Mouse (Mus musculus): ENCODE data around the gene Olfr313.
"Not testable (repeated sequence)": the region's sequence is repeated elsewhere in the genome, so short reads cannot be mapped to it uniquely, and the experiment has no call there.

Olfr313 gene

DNA sequence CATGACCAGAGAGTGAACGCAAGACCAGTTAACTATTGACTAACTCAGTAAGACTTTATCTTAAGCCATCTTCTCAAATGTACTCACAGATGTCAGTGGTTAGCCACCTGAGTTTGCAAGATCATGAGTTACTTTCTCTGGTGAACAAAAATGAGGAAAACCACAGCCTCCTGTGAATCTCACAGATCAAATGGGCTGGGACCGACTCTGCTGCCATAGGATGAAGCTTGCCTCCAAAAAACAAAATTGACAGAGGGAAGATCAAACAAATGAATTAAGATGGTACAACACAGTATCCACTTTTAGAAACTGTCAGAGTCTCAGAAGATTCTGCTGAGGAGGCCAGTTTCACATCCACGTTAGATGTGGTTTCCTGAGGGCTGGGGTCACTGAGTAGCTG is 15.0 kb downstream of the Olfr313 start:
- H3K4me3 ChIP-seq (replicated peaks; ENCODE audit: low read length), result no peak overlapping the region
- no peaks in the 10 kb centered on the region for H3K9me3 ChIP-seq (ENCODE audit: low read length)
- no peaks in the 10 kb centered on the region for H3K36me3 ChIP-seq (ENCODE audit: insufficient read depth, low read length)
- H3K27me3 ChIP-seq (ENCODE audit: insufficient read depth, low read length), result no peaks in the 10 kb centered on the region
- H3K4me1 ChIP-seq (replicated peaks; ENCODE audit: low read depth, low read length), result no peaks in the 10 kb centered on the region
- TF ChIP-seq POU5F1 (IDR thresholded peaks at IDR 0.05; ENCODE audit: borderline replicate concordance, low read length), result no peak
- no peak for TF ChIP-seq CTCF (conservative IDR thresholded peaks at IDR 0.05; ENCODE audit: low read length)
- no peak for TF ChIP-seq NANOG (IDR thresholded peaks at IDR 0.05; ENCODE audit: borderline replicate concordance, low read length)

DNA sequence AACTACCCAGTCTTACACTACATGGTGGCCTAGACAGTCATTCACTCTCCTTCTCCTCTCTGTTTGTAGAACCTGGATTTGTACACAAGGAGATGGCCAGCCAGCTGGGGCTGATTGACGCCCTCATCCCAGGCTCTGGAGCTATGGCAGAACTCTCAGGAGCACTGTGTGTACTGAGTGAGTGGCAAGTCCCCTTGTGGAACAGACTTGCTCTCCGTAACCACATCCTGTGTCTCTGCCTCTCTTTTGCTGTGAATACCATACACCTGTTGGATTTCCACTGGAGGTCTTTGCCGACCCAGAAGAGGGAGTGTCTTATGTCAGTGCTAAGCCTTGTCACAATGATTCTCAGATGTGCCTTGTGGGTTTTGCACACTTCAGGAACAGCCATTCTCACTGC is 17.7 kb downstream of the Olfr313 start:
- not testable (repeated sequence) for H3K9me3 ChIP-seq (ENCODE audit: low read length); H3K27me3 ChIP-seq (ENCODE audit: insufficient read depth, low read length); H3K36me3 ChIP-seq (ENCODE audit: insufficient read depth, low read length); H3K4me1 ChIP-seq (replicated peaks; ENCODE audit: low read depth, low read length); H3K4me3 ChIP-seq (replicated peaks; ENCODE audit: low read length)

DNA sequence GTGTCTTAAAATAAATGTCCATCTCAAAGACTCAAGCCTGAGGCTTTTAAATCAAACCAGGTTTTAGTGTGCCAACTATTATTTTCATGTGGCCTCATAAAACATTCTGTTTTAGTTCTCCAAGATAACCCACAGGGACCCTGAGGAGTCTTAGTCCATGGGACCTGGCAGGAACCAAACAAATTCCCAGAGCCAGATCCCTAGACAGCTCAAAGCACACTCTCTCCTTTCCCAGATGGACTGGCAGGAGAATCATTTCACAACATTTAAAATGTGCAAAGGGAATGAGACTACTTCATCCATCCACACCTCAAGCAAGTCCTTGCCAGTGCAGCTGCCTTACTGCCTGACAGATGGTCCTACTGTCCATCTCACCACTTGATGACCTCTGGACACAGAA is 24.2 kb downstream of the Olfr313 start, which contains the start of gene Olfr311:
Gene Olfr311 (plus strand): TSS at position 301 of the 400 bp plus-strand sequence.
- H3K9me3 ChIP-seq (ENCODE audit: low read length); H3K4me1 ChIP-seq (replicated peaks; ENCODE audit: low read depth, low read length); H3K4me3 ChIP-seq (replicated peaks; ENCODE audit: low read length); H3K27me3 ChIP-seq (ENCODE audit: insufficient read depth, low read length); H3K36me3 ChIP-seq (ENCODE audit: insufficient read depth, low read length): not testable (repeated sequence)

DNA sequence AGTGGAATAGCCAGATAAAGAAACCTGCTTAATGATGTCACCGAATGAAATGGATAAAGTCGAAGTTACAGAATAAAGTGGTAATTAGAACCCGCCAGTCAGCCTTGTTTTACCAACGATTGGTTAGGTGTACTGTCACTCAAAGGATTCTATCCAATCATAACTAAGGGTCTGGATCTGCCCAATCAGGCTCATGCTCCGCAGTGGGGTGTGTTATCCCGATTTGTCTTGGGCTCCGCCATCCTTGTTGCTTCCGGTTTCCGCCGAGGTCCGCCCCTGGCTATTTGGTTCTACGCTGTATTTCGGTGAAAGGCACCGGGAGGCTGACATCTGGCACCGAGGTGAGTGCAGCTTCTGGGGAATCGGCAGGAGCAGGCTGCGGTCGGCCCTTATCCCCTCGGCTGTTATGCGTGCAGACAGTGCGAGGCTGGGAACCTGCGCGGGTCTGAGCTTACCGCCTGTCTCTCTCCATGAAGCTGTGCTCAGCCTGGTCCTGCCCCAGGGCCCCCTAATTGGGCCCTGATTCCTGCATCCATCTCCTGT is 32.2 kb downstream of the Olfr313 start, which contains the start of gene Gm12258:
Gene Gm12258 (plus strand): TSS at position 240 of the 543 bp plus-strand sequence.
- peaks cover 5% of the 10 kb centered on the region; the same call in 1 of the 2 replicates for H3K9me3 ChIP-seq (ENCODE audit: low read length)
- H3K4me1 ChIP-seq (replicated peaks; ENCODE audit: low read depth, low read length), result peaks cover 7% of the 10 kb centered on the region
- TF ChIP-seq NANOG (IDR thresholded peaks at IDR 0.05; ENCODE audit: borderline replicate concordance, low read length), result no peak
- no peak for TF ChIP-seq POU5F1 (IDR thresholded peaks at IDR 0.05; ENCODE audit: borderline replicate concordance, low read length)
- TF ChIP-seq CTCF (conservative IDR thresholded peaks at IDR 0.05; ENCODE audit: low read length), result no peak
- no peaks in the 10 kb centered on the region for H3K27me3 ChIP-seq (ENCODE audit: insufficient read depth, low read length)
- peaks cover 14% of the 10 kb centered on the region for H3K36me3 ChIP-seq (ENCODE audit: insufficient read depth, low read length)
- H3K4me3 ChIP-seq (replicated peaks; ENCODE audit: low read length), result peak within 1 kb of the TSS; percentile 92

DNA sequence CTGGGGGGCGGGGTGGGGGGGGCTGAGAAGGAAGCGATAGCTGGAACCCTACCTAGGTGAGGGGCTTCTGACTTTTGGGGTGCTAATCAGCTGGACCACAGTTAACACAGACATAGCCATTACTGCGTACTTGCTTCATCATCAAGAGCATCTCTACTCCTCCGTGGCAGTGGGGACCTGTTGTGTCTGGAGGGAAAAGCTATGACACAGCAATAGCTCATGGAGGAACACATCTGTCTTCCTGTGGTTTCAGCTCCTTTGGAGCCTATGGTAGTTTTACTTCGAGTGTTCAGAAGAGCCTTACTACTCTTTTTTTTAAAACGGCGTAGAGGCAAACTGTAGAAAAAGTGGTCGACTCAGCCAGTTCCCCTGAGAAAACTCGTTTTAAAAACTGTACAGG is 32.8 kb downstream of the Olfr313 start:
- Histone ChIP-seq H3K36me3 (ENCODE audit: insufficient read depth, low read length) (peaks cover 14% of the 10 kb centered on the region), H3K4me1 (replicated peaks; ENCODE audit: low read depth, low read length) (peaks cover 7% of the 10 kb centered on the region), H3K9me3 (ENCODE audit: low read length) (peaks cover 5% of the 10 kb centered on the region; the same call in 1 of the 2 replicates), H3K27me3 (ENCODE audit: insufficient read depth, low read length) (no peaks in the 10 kb centered on the region), H3K4me3 (replicated peaks; ENCODE audit: low read length) (peak overlapping the region; percentile 92)
- TF ChIP-seq POU5F1 (IDR thresholded peaks at IDR 0.05; ENCODE audit: borderline replicate concordance, low read length), result no peak
- no peak for TF ChIP-seq NANOG (IDR thresholded peaks at IDR 0.05; ENCODE audit: borderline replicate concordance, low read length)
- no peak for TF ChIP-seq CTCF (conservative IDR thresholded peaks at IDR 0.05; ENCODE audit: low read length)

DNA sequence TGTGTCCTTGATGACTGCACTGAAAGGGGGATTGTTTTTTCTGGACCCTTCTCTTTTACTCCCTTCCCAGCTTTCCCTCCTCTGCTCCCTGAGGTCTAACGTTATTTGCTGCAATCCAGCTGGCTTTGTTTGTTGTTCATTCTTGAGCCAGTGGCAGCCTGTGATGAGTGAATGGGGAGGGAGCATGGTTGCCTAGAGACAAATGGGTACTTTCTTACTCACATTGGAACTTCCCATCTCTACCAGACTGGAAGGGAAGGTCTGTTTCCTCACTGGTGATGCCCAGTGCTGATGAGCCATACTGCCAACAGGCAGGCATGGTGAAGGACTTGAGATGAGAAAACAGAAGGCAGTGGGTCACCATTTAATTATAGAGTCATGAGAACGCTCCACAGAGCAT is 34.9 kb downstream of the Olfr313 start:
- no peaks in the 10 kb centered on the region for H3K27me3 ChIP-seq (ENCODE audit: insufficient read depth, low read length)
- TF ChIP-seq NANOG (IDR thresholded peaks at IDR 0.05; ENCODE audit: borderline replicate concordance, low read length) (no peak), POU5F1 (IDR thresholded peaks at IDR 0.05; ENCODE audit: borderline replicate concordance, low read length) (no peak), CTCF (conservative IDR thresholded peaks at IDR 0.05; ENCODE audit: low read length) (no peak)
- H3K4me1 ChIP-seq (replicated peaks; ENCODE audit: low read depth, low read length), result peaks cover 7% of the 10 kb centered on the region
- peaks cover 21% of the 10 kb centered on the region for H3K36me3 ChIP-seq (ENCODE audit: insufficient read depth, low read length)
- H3K9me3 ChIP-seq (ENCODE audit: low read length), result peaks cover 5% of the 10 kb centered on the region; the same call in 1 of the 2 replicates
- no peak overlapping the region for H3K4me3 ChIP-seq (replicated peaks; ENCODE audit: low read length)

DNA sequence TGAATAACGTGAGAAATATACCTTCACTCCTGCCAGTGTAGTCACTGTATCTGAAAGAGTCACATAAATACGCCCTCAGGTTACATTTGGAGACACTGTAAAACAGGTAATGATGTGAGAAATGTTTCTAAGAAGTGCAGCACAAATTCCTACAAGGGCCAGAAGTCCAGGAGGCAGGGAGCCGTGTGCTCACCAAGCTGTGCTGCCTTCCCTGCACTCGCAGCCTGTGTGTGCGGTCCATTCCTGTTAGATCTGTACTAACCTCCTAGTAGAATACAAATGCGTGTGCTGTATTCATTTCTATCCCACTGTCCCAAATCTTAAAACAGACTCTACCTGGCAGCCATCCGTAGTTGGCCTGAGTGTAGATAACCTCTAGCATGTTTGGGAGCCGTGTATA is 45.9 kb downstream of the Olfr313 start:
- Histone ChIP-seq H3K9me3 (ENCODE audit: low read length) (no peaks in the 10 kb centered on the region), H3K4me1 (replicated peaks; ENCODE audit: low read depth, low read length) (no peaks in the 10 kb centered on the region), H3K4me3 (replicated peaks; ENCODE audit: low read length) (no peak overlapping the region), H3K36me3 (ENCODE audit: insufficient read depth, low read length) (peaks cover 34% of the 10 kb centered on the region), H3K27me3 (ENCODE audit: insufficient read depth, low read length) (no peaks in the 10 kb centered on the region)
- TF ChIP-seq NANOG (IDR thresholded peaks at IDR 0.05; ENCODE audit: borderline replicate concordance, low read length) (no peak), CTCF (conservative IDR thresholded peaks at IDR 0.05; ENCODE audit: low read length) (no peak)

DNA sequence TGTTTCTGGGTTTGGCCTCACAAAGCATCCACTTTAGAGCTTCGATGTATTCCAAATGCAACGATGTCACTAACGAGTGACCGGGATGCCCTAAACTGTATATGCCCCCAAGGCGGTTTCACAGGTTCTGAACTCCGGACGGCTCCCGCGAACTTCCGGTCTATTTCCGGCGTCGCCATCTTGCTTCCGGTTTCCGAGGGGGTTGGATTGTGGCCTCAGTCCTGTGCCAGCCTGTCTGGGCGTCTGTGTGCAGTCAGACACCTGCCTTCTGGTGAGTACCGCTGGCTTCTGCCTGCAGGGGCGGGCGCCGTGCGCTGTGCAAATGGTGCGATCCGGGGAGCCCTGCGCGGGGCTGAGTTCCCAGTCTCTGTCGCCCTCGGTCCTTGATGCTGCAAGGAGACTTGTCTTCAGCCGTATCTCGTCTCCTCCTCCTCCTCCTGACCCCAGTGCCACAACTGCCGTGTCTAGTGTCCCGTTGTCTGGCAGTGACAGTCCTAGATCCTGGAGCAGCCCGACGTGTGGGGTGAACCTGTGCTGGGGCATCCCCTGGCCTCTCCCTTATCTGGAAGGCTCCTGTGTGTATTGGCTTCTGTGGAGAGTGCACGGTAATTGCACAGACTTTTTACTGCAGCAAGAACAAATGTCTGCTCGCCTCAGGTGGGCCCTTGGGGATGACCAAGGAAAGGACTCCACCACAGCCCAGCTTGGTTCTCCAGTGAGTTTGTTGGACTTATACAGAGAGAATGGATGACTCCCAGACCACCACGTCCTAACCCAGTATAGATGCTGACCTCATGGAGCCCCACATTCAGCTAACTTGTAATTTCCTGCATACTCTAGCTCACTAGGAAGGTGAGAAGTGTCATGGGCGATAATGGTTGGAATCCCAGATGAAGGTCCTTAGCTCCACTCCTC is 52.5 kb downstream of the Olfr313 start, which contains the start of gene 2810021J22Rik:
Gene 2810021J22Rik (plus strand): TSS at position 178 of the 915 bp plus-strand sequence.
- Histone ChIP-seq H3K9me3 (ENCODE audit: low read length) (no peaks in the 10 kb centered on the region), H3K27me3 (ENCODE audit: insufficient read depth, low read length) (no peaks in the 10 kb centered on the region), H3K36me3 (ENCODE audit: insufficient read depth, low read length) (peaks cover 30% of the 10 kb centered on the region), H3K4me3 (replicated peaks; ENCODE audit: low read length) (peak within 1 kb of the TSS; percentile 85), H3K4me1 (replicated peaks; ENCODE audit: low read depth, low read length) (peaks cover 12% of the 10 kb centered on the region)
- TF ChIP-seq NANOG (IDR thresholded peaks at IDR 0.05; ENCODE audit: borderline replicate concordance, low read length) (no peak), POU5F1 (IDR thresholded peaks at IDR 0.05; ENCODE audit: borderline replicate concordance, low read length) (no peak), CTCF (conservative IDR thresholded peaks at IDR 0.05; ENCODE audit: low read length) (no peak)

DNA sequence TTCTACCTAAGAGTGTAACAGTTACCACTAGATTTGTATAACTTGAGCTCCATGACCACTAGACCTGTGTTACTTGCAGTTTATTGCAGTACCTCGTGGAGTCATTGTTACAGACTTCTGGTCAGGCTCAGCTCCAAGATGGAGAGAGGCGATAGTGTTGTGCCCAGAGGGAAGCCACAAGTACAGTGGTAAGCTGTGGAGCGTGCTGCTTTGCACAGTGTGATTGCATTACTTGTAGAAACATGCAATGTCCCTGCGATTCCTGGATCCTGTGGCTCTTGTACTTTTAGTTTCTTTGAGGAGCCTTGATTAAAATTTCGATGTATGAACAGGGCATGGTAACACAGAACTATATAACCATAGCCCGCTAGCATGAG is 53.1 kb downstream of the Olfr313 start:
- TF ChIP-seq POU5F1 (IDR thresholded peaks at IDR 0.05; ENCODE audit: borderline replicate concordance, low read length), result no peak
- no peak for TF ChIP-seq NANOG (IDR thresholded peaks at IDR 0.05; ENCODE audit: borderline replicate concordance, low read length)
- TF ChIP-seq CTCF (conservative IDR thresholded peaks at IDR 0.05; ENCODE audit: low read length), result no peak
- Histone ChIP-seq H3K27me3 (ENCODE audit: insufficient read depth, low read length) (no peaks in the 10 kb centered on the region), H3K36me3 (ENCODE audit: insufficient read depth, low read length) (peaks cover 31% of the 10 kb centered on the region)

More for the DNA sequence above, 53.1 kb downstream of the Olfr313 start:
- no peaks in the 10 kb centered on the region for H3K9me3 ChIP-seq (ENCODE audit: low read length)
- H3K4me1 ChIP-seq (replicated peaks; ENCODE audit: low read depth, low read length), result peaks cover 12% of the 10 kb centered on the region
- H3K4me3 ChIP-seq (replicated peaks; ENCODE audit: low read length), result peak overlapping the region; percentile 85
